Mouse (Mus musculus) yolk sac, embryonic 10.5 days (tissue): ENCODE measurements around the gene Kif7.

Experiments
- DNase-seq: peaks from one replicate; pipeline ENCODE4 v3.0.0-alpha.2; 2017; ENCODE audit warnings: low spot score

Gene Kif7

GRCm38 (mm10) chr7:79721386-79721977 is 6.0 kb upstream of the Kif7 start:
- peak; percentile 54 for DNase-seq

GRCm38 (mm10) chr7:79710831-79711230 is 4.7 kb downstream of the Kif7 start:
- no peak for DNase-seq

GRCm38 (mm10) chr7:79710130-79710607 is 5.4 kb downstream of the Kif7 start:
- DNase-seq, result peak; percentile 12

GRCm38 (mm10) chr7:79705210-79705609 is 10.3 kb downstream of the Kif7 start:
- no peak for DNase-seq

GRCm38 (mm10) chr7:79702755-79703154 is 12.8 kb downstream of the Kif7 start:
- no peak for DNase-seq

GRCm38 (mm10) chr7:79696495-79696894 is 19.0 kb downstream of the Kif7 start:
- no peak for DNase-seq

- DNase-seq, result no peak
These were observed 35.3 kb downstream of the Kif7 start for GRCm38 (mm10) chr7:79680231-79680630.

GRCm38 (mm10) chr7:79679186-79679585 is 36.3 kb downstream of the Kif7 start:
- DNase-seq, result no peak

GRCm38 (mm10) chr7:79670900-79671604 is 44.5 kb downstream of the Kif7 start:
- DNase-seq, result no peak

GRCm38 (mm10) chr7:79666690-79667089 is 48.8 kb downstream of the Kif7 start:
- no peak for DNase-seq

- no peak for DNase-seq
These were observed 54.1 kb downstream of the Kif7 start for GRCm38 (mm10) chr7:79661253-79661890.

GRCm38 (mm10) chr7:79660291-79661150 is 55.0 kb downstream of the Kif7 start:
- peak; percentile 42 for DNase-seq

- DNase-seq, result peak; percentile 98
These were observed 55.8 kb downstream of the Kif7 start, which contains the start of gene Ticrr for GRCm38 (mm10) chr7:79659578-79660290. TSS of gene Ticrr (plus strand) at chr7:79660196.

- no peak for DNase-seq
These were observed 60.9 kb downstream of the Kif7 start for GRCm38 (mm10) chr7:79654586-79654985.

GRCm38 (mm10) chr7:79654185-79654584 is 61.3 kb downstream of the Kif7 start:
- DNase-seq, result no peak

- no peak for DNase-seq
These were observed 66.5 kb downstream of the Kif7 start for GRCm38 (mm10) chr7:79649005-79649404.
